Mouse (Mus musculus) lung, postnatal 0 days (tissue): ENCODE measurements around the gene Aldh1a2. TPM values are rescaled to one million over a fixed set of nuclear protein-coding genes. Genes with fewer than 3 reads are reported as not detected.

Experiments used
- ATAC-seq: fragments of 200-750 bp; cut with Nextera tagmentation; 2 replicates; pipeline ENCODE4 v1.8.0; 2017; ENCODE audit warnings: moderate library complexity
- DNase-seq: peaks from one replicate; pipeline ENCODE4 v3.0.0-alpha.2; 2016; ENCODE audit warnings: low spot score
- H3K27ac ChIP-seq: fragments of 300-500 bp; sonication (generic); 2 replicates; pipeline ENCODE4 v1.5.1; 2014; ENCODE audit warnings: antibody characterized with exemption, mild to moderate bottlenecking, low read length, mixed read lengths
- H3K27me3 ChIP-seq: fragments of 300-500 bp; sonication (generic); replicated peaks from 2 replicates; pipeline ENCODE4 v1.6.1; 2014; ENCODE audit warnings: low read length, mixed read lengths; ENCODE audit not compliant: insufficient read depth
- H3K36me3 ChIP-seq: fragments of 300-500 bp; sonication (generic); 2 replicates; pipeline ENCODE4 v1.6.1; 2014; ENCODE audit warnings: low read length, mixed read lengths; ENCODE audit not compliant: insufficient read depth
- H3K4me1 ChIP-seq: fragments of 300-500 bp; sonication (generic); 2 replicates; pipeline ENCODE4 v1.6.1; 2014; ENCODE audit warnings: antibody characterized with exemption, low read depth, low read length, mixed read lengths; ENCODE audit not compliant: insufficient read depth
- H3K4me2 ChIP-seq: fragments of 300-500 bp; sonication (generic); replicated peaks from 2 replicates; pipeline ENCODE4 v1.6.1; 2014; ENCODE audit warnings: low read depth, mild to moderate bottlenecking, low read length, moderate library complexity, mixed read lengths
- H3K4me3 ChIP-seq: fragments of 300-500 bp; sonication (generic); 2 replicates; pipeline ENCODE4 v1.5.1; 2014; ENCODE audit warnings: low read depth, low read length
- H3K9ac ChIP-seq: fragments of 300-500 bp; sonication (generic); replicated peaks from 2 replicates; pipeline ENCODE4 v1.6.1; 2014; ENCODE audit warnings: low read depth, mild to moderate bottlenecking
- H3K9me3 ChIP-seq: fragments of 300-500 bp; sonication (generic); 2 replicates; pipeline ENCODE4 v1.6.1; 2016; ENCODE audit warnings: low read length, mixed read lengths
- CTCF ChIP-seq: IDR thresholded peaks from 2 replicates; pipeline ENCODE4 v1.5.1; 2016; ENCODE audit warnings: antibody characterized with exemption, mild to moderate bottlenecking
- EP300 ChIP-seq: IDR thresholded peaks from 2 replicates; pipeline ENCODE4 v1.6.1; 2016; ENCODE audit warnings: antibody characterized with exemption, mild to moderate bottlenecking, control low read depth
- WGBS: fragments of 180-500 bp; shearing (Covaris S2); extraction: QIAGEN DNeasy Blood & Tissue Kit; methylation state at CpG from one replicate; pipeline ENCODE4 v1.1.7; 2014; 5-methylcytosine and 5-hydroxymethylcytosine counted together
- polyA plus RNA-seq: library from polyadenylated mRNA; unstranded; fragments of >200 nt; fragmentation: Nextera tagmentation; extraction: Ambion mirVana; gene quantifications from 2 replicates; pipeline ENCODE4 v1.2.1, GENCODE M21; 2015

Aldh1a2 gene
- polyA plus RNA-seq, 1 experiment from 2014 or later = 27.8 TPM

DNA sequence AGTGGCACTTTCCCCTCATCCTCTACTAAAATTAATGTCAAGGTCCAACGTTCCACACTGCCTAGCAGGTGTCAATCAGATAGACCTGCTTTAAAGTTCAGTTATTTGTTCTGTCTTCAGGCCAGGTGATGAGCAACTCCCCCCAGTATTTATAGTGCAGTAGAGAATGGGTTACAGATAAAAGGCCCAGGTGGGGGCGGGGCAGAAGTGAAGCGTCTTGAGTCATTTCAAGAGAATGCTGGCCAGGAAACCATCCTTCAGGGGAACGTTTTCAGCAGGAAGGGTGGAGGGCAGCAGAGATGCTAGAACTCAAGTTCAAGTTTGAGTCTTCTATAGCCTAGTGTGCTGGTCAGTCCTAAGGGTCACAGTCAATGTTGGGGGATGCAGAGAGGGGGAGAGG is 121.1 kb downstream of the Aldh1a2 start:
- 36% methylated on average over 4 of the region's 4 CpGs for WGBS
- no peak for ATAC-seq

DNA sequence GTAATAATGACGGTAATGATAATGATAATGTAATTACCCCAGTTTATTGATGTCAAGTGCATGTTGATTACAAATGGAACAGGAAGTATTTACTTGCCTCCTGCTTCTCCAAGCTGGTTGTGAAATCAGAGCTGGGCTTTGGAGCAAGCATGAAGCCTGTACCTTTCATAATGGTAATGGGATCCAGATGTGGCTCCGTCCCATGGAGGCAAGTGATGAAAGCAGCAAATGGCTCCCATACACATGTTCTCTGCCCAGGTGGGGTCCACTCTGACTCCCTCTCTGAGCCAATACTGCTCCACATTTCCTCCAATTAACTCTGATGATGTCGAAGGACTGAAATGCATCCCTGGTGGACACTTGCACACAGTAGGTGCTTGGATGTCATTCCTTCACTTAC is 121.8 kb downstream of the Aldh1a2 start:
- 87% methylated on average over 3 of the region's 3 CpGs for WGBS
- Histone ChIP-seq H3K4me2 (no peak overlapping the region), H3K9me3 (no peaks in the 10 kb centered on the region), H3K4me3 (no peak overlapping the region), H3K4me1 (no peaks in the 10 kb centered on the region), H3K9ac (no peak overlapping the region), H3K27me3 (no peaks in the 10 kb centered on the region), H3K27ac (no peak overlapping the region), H3K36me3 (no peaks in the 10 kb centered on the region)
- no peak for DNase-seq
- ATAC-seq = no peak
- TF ChIP-seq CTCF = no peak
- no peak for TF ChIP-seq EP300

More for the DNA sequence above, 121.1 kb downstream of the Aldh1a2 start:
- no peak overlapping the region for H3K4me2 ChIP-seq
- TF ChIP-seq CTCF = no peak
- TF ChIP-seq EP300 = no peak
- no peaks in the 10 kb centered on the region for H3K9me3 ChIP-seq
- H3K27me3 ChIP-seq = no peaks in the 10 kb centered on the region
- no peaks in the 10 kb centered on the region for H3K4me1 ChIP-seq
- no peak overlapping the region for H3K27ac ChIP-seq
- DNase-seq = no peak
- no peaks in the 10 kb centered on the region for H3K36me3 ChIP-seq
- no peak overlapping the region for H3K4me3 ChIP-seq
- no peak overlapping the region for H3K9ac ChIP-seq

DNA sequence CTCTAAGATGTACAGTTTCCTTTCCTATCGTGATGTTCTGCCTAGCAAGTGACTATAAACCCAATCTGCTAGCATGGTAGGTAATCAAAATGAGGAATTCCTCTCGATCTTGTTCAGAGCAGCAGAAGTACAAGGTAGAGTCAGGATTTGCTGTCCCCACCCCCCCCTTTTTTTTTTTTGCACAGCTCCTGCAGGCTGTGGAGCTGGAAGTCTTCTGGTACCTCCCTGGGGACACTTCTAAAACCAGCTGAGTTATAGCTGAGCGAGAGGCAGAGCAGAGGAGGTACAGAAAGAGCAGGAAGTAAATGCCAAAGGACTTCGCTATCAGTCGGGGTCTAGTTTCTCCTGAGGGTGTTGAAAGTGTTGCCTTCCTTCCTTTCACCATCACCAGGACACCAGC is 124.5 kb downstream of the Aldh1a2 start:
- 53% methylated on average over 5 of the region's 5 CpGs for WGBS
- DNase-seq = no peak
- ATAC-seq = no peak
- Histone ChIP-seq H3K27me3 (no peaks in the 10 kb centered on the region), H3K9me3 (no peaks in the 10 kb centered on the region), H3K9ac (no peak overlapping the region), H3K27ac (no peak overlapping the region), H3K36me3 (no peaks in the 10 kb centered on the region), H3K4me2 (no peak overlapping the region), H3K4me3 (no peak overlapping the region), H3K4me1 (no peaks in the 10 kb centered on the region)
- no peak for TF ChIP-seq EP300
- TF ChIP-seq CTCF = no peak

Other genes with a start within 250 kb of the Aldh1a2 start
- gene Aqp9, start 47.1 kb upstream of the Aldh1a2 start, polyA plus RNA-seq = 0.37 and 0.78 TPM in 2 replicates